Mouse (Mus musculus) skeletal muscle tissue, adult 2 months (tissue): ENCODE measurements around the gene Papolb.
A peak's percentile ranks its signal among the peaks of the same experiment; 100 is the strongest.

Source experiments
- DNase-seq: peaks from one replicate; pipeline ENCODE4 v3.0.0-alpha.2; 2012; ENCODE audit warnings: low read depth, low spot score

The Papolb gene

DNA sequence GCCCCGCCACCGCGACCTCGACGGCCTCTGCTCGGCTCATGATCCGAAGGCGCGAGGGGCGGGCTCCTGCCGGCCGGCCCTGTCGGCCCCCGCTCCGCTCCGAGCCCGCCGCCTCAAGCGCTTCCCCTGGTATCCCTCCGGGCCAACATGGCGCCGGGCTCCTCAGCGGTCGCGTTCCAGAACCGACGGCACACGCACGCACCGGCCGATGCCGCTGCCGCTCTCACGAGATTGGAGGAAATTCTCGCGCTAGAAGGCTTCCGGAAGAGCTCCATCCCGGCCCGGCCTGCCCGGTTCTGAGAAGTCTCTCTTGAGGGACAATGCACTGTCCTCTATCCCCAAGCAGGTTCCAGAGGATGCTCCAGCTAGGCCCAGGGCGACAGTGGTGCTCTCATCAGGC lies at the start of gene Papolb:
Gene Papolb, minus strand, starts transcription at position 162 of the 400 bp plus-strand sequence.
- no peak for DNase-seq

DNA sequence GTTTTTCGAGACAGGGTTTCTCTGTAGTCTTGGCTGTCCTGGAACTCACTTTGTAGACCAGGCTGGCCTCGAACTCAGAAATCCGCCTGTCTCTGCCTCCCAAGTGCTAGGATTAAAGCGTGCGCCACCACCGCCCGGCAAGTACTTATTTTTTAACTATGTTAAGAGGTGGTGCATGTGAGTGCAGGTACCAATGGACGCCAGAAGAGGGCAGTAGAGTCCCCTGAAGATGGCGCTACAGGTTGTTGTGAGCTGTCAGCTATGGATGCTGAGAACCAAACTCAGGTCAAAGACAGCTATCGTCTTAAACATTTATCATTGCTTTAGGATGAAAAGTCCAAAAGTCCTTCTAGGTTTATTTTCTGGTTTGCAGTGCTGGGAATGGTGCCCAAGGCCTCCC lies 48.3 kb upstream of the Papolb start:
- DNase-seq = no peak

GRCm38 (mm10) chr5:142576832-142577231 lies 47.0 kb upstream of the Papolb start:
- DNase-seq = no peak

GRCm38 (mm10) chr5:142574323-142575057 lies 44.6 kb upstream of the Papolb start:
- no peak for DNase-seq

GRCm38 (mm10) chr5:142564606-142565005 lies 34.7 kb upstream of the Papolb start:
- no peak for DNase-seq

- DNase-seq = no peak
These were observed 30.4 kb upstream of the Papolb start for GRCm38 (mm10) chr5:142560261-142560660.

DNA sequence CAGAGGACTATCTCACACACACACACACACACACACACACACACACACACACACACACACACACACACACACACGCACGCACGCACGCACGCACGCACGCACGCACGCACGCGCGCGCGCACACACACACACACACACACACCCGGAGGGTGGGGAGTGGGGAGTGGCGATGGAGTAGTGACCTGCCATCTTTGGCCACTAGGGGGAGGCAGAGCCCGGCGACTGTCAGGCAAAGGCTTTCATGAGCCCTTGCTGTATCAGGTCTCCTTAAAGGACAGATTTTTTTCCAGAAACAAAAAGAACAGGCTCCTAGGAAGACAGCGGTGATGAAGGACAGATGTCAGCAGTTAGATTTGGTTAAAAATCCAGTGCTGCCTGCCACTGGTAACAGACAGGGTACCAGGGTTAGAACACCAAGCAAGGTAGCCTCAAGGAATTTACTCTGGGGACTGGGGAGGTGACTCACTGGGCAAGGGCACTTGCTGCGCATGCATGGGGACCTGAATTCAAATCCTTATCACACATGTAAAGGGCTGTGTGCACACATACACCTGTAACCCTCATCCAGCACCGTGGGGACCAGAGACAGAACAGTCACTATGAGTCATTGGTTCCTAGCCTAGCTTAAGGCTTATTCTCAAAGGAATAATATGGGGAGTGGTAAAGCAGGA lies 27.7 kb upstream of the Papolb start:
- peak; percentile 69 for DNase-seq

GRCm38 (mm10) chr5:142556721-142557120 lies 26.8 kb upstream of the Papolb start:
- DNase-seq = no peak

- DNase-seq = no peak
These were observed 26.0 kb upstream of the Papolb start for GRCm38 (mm10) chr5:142555866-142556265.

GRCm38 (mm10) chr5:142550706-142551652 lies 21.1 kb upstream of the Papolb start, which contains the start of gene Radil:
Radil (minus strand) TSS chr5:142551098.
- DNase-seq = peak; percentile 98

GRCm38 (mm10) chr5:142549961-142550705 lies 20.3 kb upstream of the Papolb start:
- peak; percentile 64 for DNase-seq

GRCm38 (mm10) chr5:142549441-142549840 lies 19.6 kb upstream of the Papolb start:
- DNase-seq = peak; percentile 24

DNA sequence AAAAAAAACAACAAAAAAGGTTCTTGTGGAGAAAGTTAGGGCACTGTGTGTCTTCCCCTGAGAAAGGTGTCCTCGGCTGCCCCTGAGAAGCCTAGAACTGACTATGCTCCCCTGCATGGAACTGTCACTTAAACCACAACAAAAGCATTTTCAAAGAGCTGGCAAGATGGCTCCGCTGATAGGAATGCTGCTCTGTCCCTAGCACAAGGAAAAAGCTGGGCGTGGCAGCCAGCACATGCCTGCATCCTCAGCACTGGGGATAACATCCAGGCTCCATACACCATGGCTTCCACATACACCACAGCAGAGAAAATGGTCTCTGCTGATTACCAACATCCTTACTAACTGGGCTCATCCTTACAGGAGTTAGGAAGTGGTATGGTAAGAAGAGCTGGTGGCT lies 17.2 kb upstream of the Papolb start:
- no peak for DNase-seq

- DNase-seq = no peak
These were observed 16.5 kb upstream of the Papolb start for GRCm38 (mm10) chr5:142546344-142546743.

DNA sequence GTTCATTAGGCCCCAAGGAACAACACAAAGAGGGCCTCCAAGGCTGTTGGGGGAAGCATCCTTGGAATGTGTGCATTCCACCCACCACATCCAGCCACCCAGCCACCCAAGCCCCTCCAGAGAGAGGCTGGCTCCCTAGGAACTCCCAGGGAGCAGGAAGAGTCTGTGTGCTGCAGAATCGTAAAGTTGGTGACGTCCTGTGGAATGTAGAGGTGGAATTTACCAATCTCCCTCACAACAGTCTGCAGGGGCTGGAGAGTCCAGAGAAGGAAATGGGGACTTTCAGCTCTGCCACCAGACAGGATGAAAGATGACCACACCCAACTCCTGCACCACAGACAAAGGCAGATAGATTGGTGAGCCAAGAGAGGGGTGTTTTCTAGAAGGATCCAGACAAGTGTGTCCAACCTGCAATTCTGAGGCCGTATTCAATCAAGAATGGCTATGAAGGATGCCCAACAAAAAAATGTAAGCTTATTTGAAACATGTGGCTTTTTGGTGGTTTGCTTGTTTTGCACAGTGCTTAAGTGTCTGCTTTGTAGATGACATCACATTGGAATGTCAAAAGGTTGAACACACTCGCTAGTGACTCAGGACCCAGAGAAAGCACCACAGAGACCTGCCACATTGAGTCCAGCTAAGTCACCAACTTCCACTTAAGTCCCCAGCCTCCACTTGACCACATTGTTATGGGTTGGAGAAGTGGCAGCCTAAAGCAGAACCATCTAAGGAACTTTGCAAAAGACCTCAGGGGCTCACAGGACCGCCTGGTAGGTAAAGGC lies 15.3 kb upstream of the Papolb start:
- no peak for DNase-seq

DNA sequence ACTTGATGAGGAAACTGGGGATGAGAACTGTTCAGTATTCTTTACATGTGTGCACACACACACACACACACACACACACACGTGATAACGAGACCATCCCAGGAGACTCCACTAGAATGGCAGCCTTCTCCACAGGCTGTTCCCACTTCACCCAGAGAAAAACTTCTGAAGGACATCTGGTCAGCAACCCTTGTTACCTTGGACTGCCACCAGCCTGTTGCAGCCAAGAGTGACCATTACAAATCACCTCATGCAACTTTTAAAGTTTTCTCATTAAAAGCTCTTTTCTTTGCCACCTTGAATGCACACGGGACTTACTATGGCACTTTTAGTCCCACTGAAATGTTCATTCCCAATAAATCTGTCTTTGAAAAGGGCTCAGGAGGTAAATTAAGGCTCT lies 7.4 kb upstream of the Papolb start:
- DNase-seq = no peak

GRCm38 (mm10) chr5:142535388-142535787 lies 5.5 kb upstream of the Papolb start:
- DNase-seq = no peak

DNA sequence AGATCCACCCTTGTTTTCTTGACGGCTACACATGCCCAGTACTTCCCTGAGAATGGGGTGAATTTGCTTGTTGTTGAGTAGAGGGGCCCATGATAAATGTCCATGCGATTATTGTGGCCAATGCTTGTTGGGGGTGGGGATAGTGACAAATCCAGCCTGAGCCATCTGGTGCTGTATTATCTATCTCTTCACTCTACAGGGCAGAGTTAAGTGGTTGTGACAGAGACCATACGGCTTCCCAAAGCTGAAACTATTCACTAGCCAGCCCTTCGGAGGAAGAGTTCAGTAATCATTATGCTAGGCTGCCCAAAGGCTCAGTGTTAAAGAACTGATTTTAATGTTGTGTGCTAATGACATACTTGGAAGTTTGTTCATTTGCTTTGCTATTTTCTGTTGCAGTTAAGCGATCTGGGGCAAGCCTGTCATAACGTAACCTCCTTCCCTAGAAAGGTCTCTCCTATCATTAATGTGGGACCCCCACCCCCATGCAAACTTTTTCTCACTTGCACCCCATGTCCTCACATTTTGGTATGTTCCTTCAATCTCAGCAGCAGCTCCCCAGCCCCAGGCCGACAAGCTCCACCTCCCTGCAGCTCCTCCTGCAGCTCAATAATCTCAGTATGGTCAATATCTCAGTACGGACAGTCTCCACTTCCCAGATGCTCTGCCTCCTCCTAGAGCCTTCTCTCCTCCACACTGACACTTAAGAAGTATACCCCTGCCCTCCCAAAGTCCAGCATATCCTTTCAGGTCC lies 5.0 kb downstream of the Papolb start:
- no peak for DNase-seq

DNA sequence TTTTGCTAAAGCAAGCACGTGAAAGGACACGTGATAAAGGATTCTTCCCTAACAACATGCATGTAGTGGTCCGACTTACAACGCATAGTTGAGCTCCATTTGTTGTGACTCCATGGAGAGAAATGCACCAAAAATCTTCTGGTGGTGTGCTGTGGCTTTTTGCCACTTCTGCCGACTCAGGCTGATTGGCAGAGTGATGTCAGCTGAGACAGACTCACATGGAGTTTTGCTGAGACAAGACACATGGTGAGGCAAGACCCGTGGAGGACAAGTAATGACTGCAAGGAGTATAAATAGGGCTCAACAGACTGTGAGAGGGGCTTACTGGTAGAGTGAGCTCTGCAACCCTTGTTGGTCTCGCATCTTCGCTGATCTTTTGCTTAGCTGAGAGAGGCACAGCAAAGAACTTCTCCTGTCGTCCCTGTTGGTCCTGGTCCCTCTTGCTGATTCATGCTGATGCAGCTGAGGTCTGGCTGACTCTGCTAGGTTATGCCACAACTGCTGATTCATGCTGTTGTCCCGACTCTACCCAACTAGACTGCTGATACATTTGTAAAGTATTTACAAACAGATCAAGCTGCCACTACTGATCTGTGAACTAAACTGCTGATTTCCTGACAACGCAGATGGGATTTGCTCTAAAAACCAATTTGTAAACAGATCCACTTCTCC lies 8.5 kb downstream of the Papolb start:
- no peak for DNase-seq
